In genomic region chr15:93379177-93379576, GRCm38 (mm10) we compare ENCODE assay signal across 10 mouse cellular contexts. TPM values are rescaled to one million over a fixed set of nuclear protein-coding genes. Genes with fewer than 3 reads are reported as not detected.
DNase-seq lines count a peak whose midpoint lies in the region; ATAC-seq and TF ChIP-seq lines count a peak whose summit lies in the region.
"Had no signal": no experiment of that assay in that cellular context is flagged by ENCODE, and none has a peak within 500 bp of the region (broad histone marks: within the 10 kb centered on the region; RNA-seq: fewer than 3 reads in every experiment).

No protein-coding gene starts in this region.

- H3K36me3 ChIP-seq in heart, adult 2 months (ENCODE audit: control insufficient read depth, insufficient read depth, low read length): no peaks in the 10 kb centered on the region
- H3K36me3 ChIP-seq in heart, embryonic 12.5 days: peaks cover 5% of the 10 kb centered on the region; the same call in 1 of the 2 replicates
- H3K36me3 ChIP-seq: liver, embryonic 15.5 days had no signal

- no peak overlapping the region for H3K9ac ChIP-seq in heart, adult 2 months (ENCODE audit: low read depth, low read length)
- H3K9ac ChIP-seq in heart, embryonic 12.5 days: no peak overlapping the region
- H3K9ac ChIP-seq: kidney, embryonic 15.5 days; liver, embryonic 15.5 days had no signal

- TF ChIP-seq EP300 in heart, adult 2 months (IDR thresholded peaks at IDR 0.05; ENCODE audit: insufficient read depth, low read depth, low read length): no peak

- no peak overlapping the region for H3K4me3 ChIP-seq in heart, adult 2 months
- no peak overlapping the region for H3K4me3 ChIP-seq in heart, embryonic 12.5 days
- H3K4me3 ChIP-seq in bone marrow, adult 2 months (replicated peaks; ENCODE audit: control insufficient read depth, low read depth, low read length): no peak overlapping the region
- H3K4me3 ChIP-seq: kidney, embryonic 15.5 days; liver, embryonic 15.5 days had no signal

- intact Hi-C loops in heart, adult 2 months (cut with DNase I): no loop called here
- intact Hi-C loops in gastrocnemius, postnatal 36 days (cut with DNase I): no loop called here

- no peaks in the 10 kb centered on the region for H3K4me1 ChIP-seq in heart, adult 2 months (ENCODE audit: control insufficient read depth, insufficient read depth, low read length)
- no peaks in the 10 kb centered on the region for H3K4me1 ChIP-seq in heart, embryonic 12.5 days (replicated peaks)
- no peaks in the 10 kb centered on the region for H3K4me1 ChIP-seq in bone marrow, adult 2 months (ENCODE audit: control insufficient read depth, insufficient read depth, low read length)
- H3K4me1 ChIP-seq: kidney, embryonic 15.5 days had no signal

- H3K27ac ChIP-seq in heart, adult 2 months: no peak overlapping the region
- H3K27ac ChIP-seq in heart, embryonic 12.5 days (ENCODE audit: poor library complexity, severe bottlenecking): no peak overlapping the region
- H3K27ac ChIP-seq in bone marrow, adult 2 months (ENCODE audit: control insufficient read depth, insufficient read depth, low read depth, low read length, poor library complexity): no peak overlapping the region
- H3K27ac ChIP-seq: kidney, embryonic 15.5 days; liver, embryonic 15.5 days had no signal

- 0 out of 2 replicates have a peak, but pooled peaks cover 8% of the 10 kb centered on the region for H3K9me3 ChIP-seq in heart, embryonic 12.5 days (replicated peaks)
- H3K9me3 ChIP-seq: kidney, embryonic 15.5 days; liver, embryonic 15.5 days had no signal

- no peak overlapping the region for H3K4me2 ChIP-seq in heart, embryonic 12.5 days
- H3K4me2 ChIP-seq: kidney, embryonic 15.5 days; liver, embryonic 15.5 days had no signal

- no peak for ATAC-seq in heart, embryonic 12.5 days (ENCODE audit: insufficient number of reproducible peaks, low FRiP score)
- peak; percentile 89 for ATAC-seq in megakaryocyte progenitor cell, adult 5-6 weeks (replicated peaks; ENCODE audit: poor library complexity)

- no peak for DNase-seq in heart, adult 2 months
- peak; percentile 50 for DNase-seq in CD4-positive helper T cell, adult 2 months (ENCODE audit: low read depth, low spot score)
- DNase-seq in gastrocnemius, postnatal 36 days: no peak
- no peak for DNase-seq in layer of hippocampus, adult 9-10 months (ENCODE audit: low spot score)
- no peak for DNase-seq in layer of hippocampus, postnatal 14 days (ENCODE audit: low spot score in 2 of 2)

- H3K27me3 ChIP-seq in heart, adult 2 months (ENCODE audit: control insufficient read depth, insufficient read depth, low read length): no peaks in the 10 kb centered on the region
- H3K27me3 ChIP-seq in heart, embryonic 12.5 days (replicated peaks): no peaks in the 10 kb centered on the region
- H3K27me3 ChIP-seq: kidney, embryonic 15.5 days; liver, embryonic 15.5 days had no signal

- no peaks in the 10 kb centered on the region for H3K79me2 ChIP-seq in heart, adult 2 months (replicated peaks; ENCODE audit: control insufficient read depth, insufficient read depth, low read length)

- no peak for TF ChIP-seq POLR2A in heart, adult 2 months (IDR thresholded peaks at IDR 0.05; ENCODE audit: insufficient read depth, low read depth, low read length)
- no peak for TF ChIP-seq POLR2A in bone marrow, adult 2 months (IDR thresholded peaks at IDR 0.05; ENCODE audit: borderline replicate concordance, control insufficient read depth, low read depth, low read length)

- TF ChIP-seq CTCF in heart, adult 2 months (IDR thresholded peaks at IDR 0.05): peak; percentile 41
- peak; percentile 37 for TF ChIP-seq CTCF in bone marrow, adult 2 months (IDR thresholded peaks at IDR 0.05; ENCODE audit: control insufficient read depth, insufficient read depth, low read length)

- 72% methylated on average over 3 of the region's 3 CpGs for WGBS in heart, adult 2 months
- 75% methylated on average over 3 of the region's 3 CpGs for WGBS in heart, embryonic 12.5 days
- WGBS in bone marrow, adult 2 months: 56% methylated on average over 3 of the region's 3 CpGs

RNA-seq across cellular contexts. Expression of gene Zcrb1, which starts 19.0 kb away (rescaled TPM):
- total RNA-seq in heart, adult 2 months (2021): 10 to 100 TPM; 89.3 to 97.3 TPM
- polyA plus RNA-seq in heart, adult 2 months (2012; rRNA removed): 33.0 and 52.7 TPM in 2 replicates
- 124 and 135 TPM in 2 replicates for polyA plus RNA-seq in heart, embryonic 12.5 days (2016; fragmentation: Nextera tagmentation; extraction: Ambion mirVana)
- polyA plus RNA-seq in bone marrow, adult 2 months (2011; ENCODE audit: insufficient read depth, insufficient read length, low replicate concordance, missing spikeins): 121 and 173 TPM in 2 replicates
- total RNA-seq in megakaryocyte progenitor cell, adult 5-6 weeks (2015): 118 and 134 TPM in 2 replicates
- 88.5 and 98.3 TPM in 2 replicates for total RNA-seq in megakaryocyte progenitor cell, adult 5-6 weeks (2017)
- total RNA-seq in gastrocnemius, postnatal 36 days (2021): 100 to 1,000 TPM in 1 of 2 experiments, 10 to 100 TPM in 1; 96.7 to 121 TPM
- 10 to 100 TPM; 76.5 to 79.8 TPM for total RNA-seq in layer of hippocampus, postnatal 14 days (2021)

RNA-seq across cellular contexts. Expression of gene Pphln1, which starts 19.0 kb away (rescaled TPM):
- 10 to 100 TPM; 20.9 to 21.6 TPM for total RNA-seq in heart, adult 2 months (2021)
- polyA plus RNA-seq in heart, adult 2 months (2012; rRNA removed): 6.0 and 10.3 TPM in 2 replicates
- 52.1 TPM in 2 replicates for polyA plus RNA-seq in heart, embryonic 12.5 days (2016; fragmentation: Nextera tagmentation; extraction: Ambion mirVana)
- 5.9 and 9.0 TPM in 2 replicates for polyA plus RNA-seq in bone marrow, adult 2 months (2011; ENCODE audit: insufficient read depth, insufficient read length, low replicate concordance, missing spikeins)
- total RNA-seq in megakaryocyte progenitor cell, adult 5-6 weeks (2015): 77.9 and 90.0 TPM in 2 replicates
- total RNA-seq in megakaryocyte progenitor cell, adult 5-6 weeks (2017): 47.8 and 51.6 TPM in 2 replicates
- total RNA-seq in gastrocnemius, postnatal 36 days (2021): 10 to 100 TPM; 13.4 to 14.1 TPM
- total RNA-seq in layer of hippocampus, postnatal 14 days (2021): 10 to 100 TPM; 35.9 to 37.9 TPM

RNA-seq across cellular contexts. Expression of gene Yaf2, which starts 42.4 kb away (rescaled TPM):
- 10 to 100 TPM; 17.8 to 21.4 TPM for total RNA-seq in heart, adult 2 months (2021)
- 22.0 and 35.9 TPM in 2 replicates for polyA plus RNA-seq in heart, adult 2 months (2012; rRNA removed)
- 105 and 106 TPM in 2 replicates for polyA plus RNA-seq in heart, embryonic 12.5 days (2016; fragmentation: Nextera tagmentation; extraction: Ambion mirVana)
- 10.3 and 15.4 TPM in 2 replicates for polyA plus RNA-seq in bone marrow, adult 2 months (2011; ENCODE audit: insufficient read depth, insufficient read length, low replicate concordance, missing spikeins)
- total RNA-seq in megakaryocyte progenitor cell, adult 5-6 weeks (2015): 50.3 and 63.2 TPM in 2 replicates
- total RNA-seq in megakaryocyte progenitor cell, adult 5-6 weeks (2017): 25.0 and 30.3 TPM in 2 replicates
- 10 to 100 TPM; 14.6 to 16.3 TPM for total RNA-seq in gastrocnemius, postnatal 36 days (2021)
- 10 to 100 TPM; 88.2 to 88.7 TPM for total RNA-seq in layer of hippocampus, postnatal 14 days (2021)
